Mouse (Mus musculus): ENCODE results near the gene Txnrd2. TPM values are rescaled to one million over a fixed set of nuclear protein-coding genes. Genes with fewer than 3 reads are reported as not detected.
A peak's percentile ranks its signal among the peaks of the same experiment; 100 is the strongest.

The Txnrd2 gene
- polyA plus RNA-seq, 1 experiment from 2014 or later: 24.9 TPM

- no peaks in the 10 kb centered on the region for H3K27me3 ChIP-seq (ENCODE audit: control insufficient read depth, insufficient read depth, low read length)
- H3K9me3 ChIP-seq (ENCODE audit: control insufficient read depth, low read length): no peaks in the 10 kb centered on the region
- H3K9ac ChIP-seq (replicated peaks; ENCODE audit: low read length): no peak overlapping the region
- no peak overlapping the region for H3K4me2 ChIP-seq (ENCODE audit: low read length)
- DNase-seq: no peak
- peaks cover 14% of the 10 kb centered on the region for H3K36me3 ChIP-seq (ENCODE audit: control insufficient read depth, insufficient read depth, low read length)
- H3K27ac ChIP-seq (replicated peaks; ENCODE audit: low read depth, low read length): no peak overlapping the region
- H3K4me3 ChIP-seq (replicated peaks; ENCODE audit: low read depth, low read length): no peak overlapping the region
- H3K4me1 ChIP-seq (ENCODE audit: control insufficient read depth, insufficient read depth, low read length): no peaks in the 10 kb centered on the region
- ATAC-seq (ENCODE audit: low FRiP score, low TSS enrichment): no peak
- 90% methylated on average over 4 of the region's 4 CpGs for WGBS
Measured at GRCm38 (mm10) chr16:18418756-18419602, 7.2 kb upstream of the Txnrd2 start.

- 0 out of 2 replicates have a peak, but pooled peaks cover 4% of the 10 kb centered on the region for H3K4me1 ChIP-seq (ENCODE audit: control insufficient read depth, insufficient read depth, low read length)
- H3K4me3 ChIP-seq (replicated peaks; ENCODE audit: low read depth, low read length): no peak overlapping the region
- H3K9ac ChIP-seq (replicated peaks; ENCODE audit: low read length): no peak overlapping the region
- H3K27ac ChIP-seq (replicated peaks; ENCODE audit: low read depth, low read length): no peak overlapping the region
- no peaks in the 10 kb centered on the region for H3K9me3 ChIP-seq (ENCODE audit: control insufficient read depth, low read length)
- WGBS: 85% methylated on average over 1 of the region's 1 CpGs
- no peak overlapping the region for H3K4me2 ChIP-seq (ENCODE audit: low read length)
- H3K27me3 ChIP-seq (ENCODE audit: control insufficient read depth, insufficient read depth, low read length): no peaks in the 10 kb centered on the region
- DNase-seq (no peak), ATAC-seq (ENCODE audit: low FRiP score, low TSS enrichment) (no peak)
- H3K36me3 ChIP-seq (ENCODE audit: control insufficient read depth, insufficient read depth, low read length): peaks cover 14% of the 10 kb centered on the region
Measured at GRCm38 (mm10) chr16:18419603-18420026, 6.6 kb upstream of the Txnrd2 start.

DNA sequence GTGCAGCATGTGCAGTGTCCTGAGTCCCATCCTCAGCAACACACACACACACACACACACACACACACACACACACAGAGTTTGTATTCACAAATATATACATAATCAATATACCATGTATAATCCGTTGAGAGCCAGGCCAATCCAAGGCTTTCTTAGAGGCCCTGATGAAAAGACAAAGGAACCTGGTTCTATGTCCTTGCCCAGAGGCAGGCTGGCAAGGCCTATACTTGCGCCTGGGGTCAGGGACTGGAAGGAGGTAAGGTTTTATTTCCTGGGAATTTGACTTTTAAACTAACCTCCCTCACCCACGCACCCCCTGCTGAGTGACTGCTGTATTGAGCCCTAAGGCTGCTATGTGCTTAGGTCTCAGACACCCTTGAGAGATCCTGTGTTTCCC lies 5.6 kb upstream of the Txnrd2 start:
- DNase-seq: no peak
- 63% methylated on average over 3 of the region's 3 CpGs for whole genome bisulfite sequencing

DNA sequence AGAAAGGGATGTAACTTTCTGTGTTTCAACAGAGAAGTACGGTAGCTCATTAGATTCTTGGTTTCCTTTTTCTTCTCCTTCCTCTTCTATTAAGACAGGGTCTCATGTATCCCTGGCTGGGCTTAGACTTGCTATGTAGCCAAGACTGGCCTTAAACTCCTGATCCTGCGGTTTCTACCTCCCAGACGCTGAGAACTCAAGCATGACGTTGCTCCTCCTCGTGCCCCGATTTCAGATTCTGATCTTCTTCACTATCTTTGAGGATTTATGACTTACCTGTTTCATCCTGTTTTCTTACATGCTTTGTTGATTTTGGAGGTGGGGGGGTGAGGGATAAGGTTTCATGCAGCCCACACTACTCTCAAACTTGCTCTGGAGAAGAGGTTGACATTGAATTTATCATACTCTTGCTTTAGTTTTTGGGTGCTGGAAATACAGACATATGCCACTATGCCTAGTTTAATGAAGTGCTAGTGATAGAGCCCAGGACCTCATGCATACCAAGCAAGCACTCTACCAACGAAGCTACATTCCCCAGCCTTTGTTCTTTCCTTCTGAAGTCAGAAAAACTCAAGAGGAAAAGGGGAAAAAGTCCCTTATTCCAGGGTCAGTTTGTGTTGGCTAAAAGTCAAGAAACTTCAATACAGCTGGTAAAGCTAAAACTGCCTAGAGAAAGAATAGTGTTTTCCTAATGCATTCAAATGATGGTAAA lies 2.8 kb upstream of the Txnrd2 start:
- DNase-seq (no peak), ATAC-seq (ENCODE audit: low FRiP score, low TSS enrichment) (no peak)
- no peak overlapping the region for H3K4me3 ChIP-seq (replicated peaks; ENCODE audit: low read depth, low read length)
- H3K27ac ChIP-seq (replicated peaks; ENCODE audit: low read depth, low read length): no peak overlapping the region
- no peak overlapping the region for H3K4me2 ChIP-seq (ENCODE audit: low read length)
- no peak overlapping the region for H3K9ac ChIP-seq (replicated peaks; ENCODE audit: low read length)
- H3K36me3 ChIP-seq (ENCODE audit: control insufficient read depth, insufficient read depth, low read length): peaks cover 7% of the 10 kb centered on the region
- H3K4me1 ChIP-seq (ENCODE audit: control insufficient read depth, insufficient read depth, low read length): peaks cover 22% of the 10 kb centered on the region
- WGBS: 90% methylated on average over 7 of the region's 7 CpGs
- no peaks in the 10 kb centered on the region for H3K27me3 ChIP-seq (ENCODE audit: control insufficient read depth, insufficient read depth, low read length)
- no peaks in the 10 kb centered on the region for H3K9me3 ChIP-seq (ENCODE audit: control insufficient read depth, low read length)

More for the DNA sequence above, 5.6 kb upstream of the Txnrd2 start:
- ATAC-seq (ENCODE audit: low FRiP score, low TSS enrichment): no peak
- Histone ChIP-seq H3K9ac (replicated peaks; ENCODE audit: low read length) (no peak overlapping the region), H3K4me2 (ENCODE audit: low read length) (no peak overlapping the region), H3K4me1 (ENCODE audit: control insufficient read depth, insufficient read depth, low read length) (peaks cover 12% of the 10 kb centered on the region), H3K27ac (replicated peaks; ENCODE audit: low read depth, low read length) (no peak overlapping the region), H3K4me3 (replicated peaks; ENCODE audit: low read depth, low read length) (no peak overlapping the region), H3K27me3 (ENCODE audit: control insufficient read depth, insufficient read depth, low read length) (no peaks in the 10 kb centered on the region), H3K36me3 (ENCODE audit: control insufficient read depth, insufficient read depth, low read length) (peaks cover 11% of the 10 kb centered on the region), H3K9me3 (ENCODE audit: control insufficient read depth, low read length) (no peaks in the 10 kb centered on the region)

DNA sequence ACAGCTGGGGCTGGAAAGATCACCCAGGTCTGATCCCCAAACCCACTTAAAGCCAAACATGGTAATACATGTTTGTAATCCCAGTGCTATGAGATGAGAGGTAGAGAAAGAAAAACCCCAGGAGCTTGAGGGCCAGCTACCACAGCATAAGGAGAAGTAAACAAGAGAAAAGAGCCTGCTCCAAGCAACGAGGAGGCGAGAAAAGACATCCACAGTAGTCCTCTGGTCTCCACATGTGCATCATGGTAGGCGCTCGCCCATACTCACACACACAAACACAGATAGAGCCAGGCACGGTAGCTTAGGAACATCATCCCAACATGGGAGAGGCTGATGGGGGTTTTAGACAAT lies 2.3 kb upstream of the Txnrd2 start:
- ATAC-seq (ENCODE audit: low FRiP score, low TSS enrichment) (no peak), DNase-seq (no peak)
- peaks cover 22% of the 10 kb centered on the region for H3K4me1 ChIP-seq (ENCODE audit: control insufficient read depth, insufficient read depth, low read length)
- H3K4me2 ChIP-seq (ENCODE audit: low read length): no peak overlapping the region
- no peak overlapping the region for H3K9ac ChIP-seq (replicated peaks; ENCODE audit: low read length)
- 98% methylated on average over 5 of the region's 5 CpGs for WGBS
- no peaks in the 10 kb centered on the region for H3K9me3 ChIP-seq (ENCODE audit: control insufficient read depth, low read length)
- H3K27ac ChIP-seq (replicated peaks; ENCODE audit: low read depth, low read length): no peak overlapping the region
- H3K27me3 ChIP-seq (ENCODE audit: control insufficient read depth, insufficient read depth, low read length): no peaks in the 10 kb centered on the region
- H3K4me3 ChIP-seq (replicated peaks; ENCODE audit: low read depth, low read length): no peak overlapping the region
- H3K36me3 ChIP-seq (ENCODE audit: control insufficient read depth, insufficient read depth, low read length): peaks cover 7% of the 10 kb centered on the region

GRCm38 (mm10) chr16:18424364-18425045 lies 1.7 kb upstream of the Txnrd2 start:
- WGBS: 81% methylated on average over 11 of the region's 11 CpGs
- ATAC-seq (ENCODE audit: low FRiP score, low TSS enrichment) (no peak), DNase-seq (no peak)
- no peaks in the 10 kb centered on the region for H3K27me3 ChIP-seq (ENCODE audit: control insufficient read depth, insufficient read depth, low read length)
- no peaks in the 10 kb centered on the region for H3K9me3 ChIP-seq (ENCODE audit: control insufficient read depth, low read length)
- peak overlapping the region; percentile 74 for H3K4me2 ChIP-seq (ENCODE audit: low read length)
- no peak overlapping the region for H3K9ac ChIP-seq (replicated peaks; ENCODE audit: low read length)
- H3K4me1 ChIP-seq (ENCODE audit: control insufficient read depth, insufficient read depth, low read length): peaks cover 22% of the 10 kb centered on the region
- H3K4me3 ChIP-seq (replicated peaks; ENCODE audit: low read depth, low read length): no peak overlapping the region
- no peak overlapping the region for H3K27ac ChIP-seq (replicated peaks; ENCODE audit: low read depth, low read length)
- peaks cover 7% of the 10 kb centered on the region for H3K36me3 ChIP-seq (ENCODE audit: control insufficient read depth, insufficient read depth, low read length)

DNA sequence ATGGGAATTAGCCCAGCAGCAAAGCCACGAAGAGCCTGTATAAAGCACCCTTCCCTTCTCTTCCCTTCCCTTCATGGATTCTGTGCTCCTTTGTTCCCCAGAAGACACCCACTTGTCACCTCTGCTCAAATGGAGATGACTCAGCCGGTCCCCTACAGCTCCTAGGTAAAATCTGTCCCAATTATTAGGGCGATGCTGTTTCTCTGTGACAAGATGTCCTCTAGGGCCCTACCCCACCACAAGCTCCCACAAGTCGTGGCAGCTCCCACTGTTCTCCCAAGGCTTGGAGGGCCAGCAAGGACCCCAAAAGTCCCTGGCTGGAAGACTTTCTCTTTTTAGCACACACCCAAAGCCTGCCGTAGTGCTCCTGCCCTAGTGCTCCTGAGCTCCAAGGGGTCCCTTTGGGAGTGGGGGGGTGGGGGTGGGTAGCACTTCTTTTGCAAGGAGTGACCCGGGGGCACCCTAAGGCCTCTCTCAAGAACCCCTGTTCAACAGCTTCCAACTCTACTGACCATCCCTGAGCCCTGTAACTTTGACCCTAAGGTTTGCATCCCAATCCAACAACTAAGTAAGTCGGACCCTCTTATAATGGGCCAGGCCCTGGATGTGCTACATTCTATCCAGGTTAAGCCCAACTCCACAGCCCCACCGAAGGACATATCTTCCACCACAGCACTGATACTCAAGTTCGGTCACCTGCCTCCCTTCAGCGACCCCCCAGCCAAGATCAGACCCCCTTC lies 539 bp upstream of the Txnrd2 start:
- peak overlapping the region; percentile 89 for H3K9ac ChIP-seq (replicated peaks; ENCODE audit: low read length)
- DNase-seq: no peak
- H3K27me3 ChIP-seq (ENCODE audit: control insufficient read depth, insufficient read depth, low read length): no peaks in the 10 kb centered on the region
- 26% methylated on average over 10 of the region's 10 CpGs for WGBS
- ATAC-seq (ENCODE audit: low FRiP score, low TSS enrichment): peak; percentile 55
- H3K9me3 ChIP-seq (ENCODE audit: control insufficient read depth, low read length): no peaks in the 10 kb centered on the region
- H3K4me3 ChIP-seq (replicated peaks; ENCODE audit: low read depth, low read length): peak overlapping the region; percentile 84
- peak overlapping the region; percentile 74 for H3K4me2 ChIP-seq (ENCODE audit: low read length)
- peaks cover 22% of the 10 kb centered on the region for H3K4me1 ChIP-seq (ENCODE audit: control insufficient read depth, insufficient read depth, low read length)
- H3K27ac ChIP-seq (replicated peaks; ENCODE audit: low read depth, low read length): peak overlapping the region; percentile 70; the same call in 1 of the 2 replicates
- H3K36me3 ChIP-seq (ENCODE audit: control insufficient read depth, insufficient read depth, low read length): peaks cover 7% of the 10 kb centered on the region

- WGBS: 54% methylated on average over 5 of the region's 5 CpGs
- ATAC-seq (ENCODE audit: low FRiP score, low TSS enrichment): no peak
- peaks cover 7% of the 10 kb centered on the region for H3K36me3 ChIP-seq (ENCODE audit: control insufficient read depth, insufficient read depth, low read length)
Measured at GRCm38 (mm10) chr16:18426802-18427280, 657 bp downstream of the Txnrd2 start, which contains the start of gene Comt. TSS of gene Comt (minus strand) at chr16:18426852.

More at GRCm38 (mm10) chr16:18426802-18427280, 657 bp downstream of the Txnrd2 start, which contains the start of gene Comt:
- Histone ChIP-seq H3K27me3 (ENCODE audit: control insufficient read depth, insufficient read depth, low read length) (no peaks in the 10 kb centered on the region), H3K27ac (replicated peaks; ENCODE audit: low read depth, low read length) (peak within 1 kb of the TSS; percentile 70), H3K9ac (replicated peaks; ENCODE audit: low read length) (peak within 1 kb of the TSS; percentile 89), H3K4me3 (replicated peaks; ENCODE audit: low read depth, low read length) (peak within 1 kb of the TSS; percentile 84), H3K4me1 (ENCODE audit: control insufficient read depth, insufficient read depth, low read length) (peaks cover 22% of the 10 kb centered on the region), H3K9me3 (ENCODE audit: control insufficient read depth, low read length) (no peaks in the 10 kb centered on the region), H3K4me2 (ENCODE audit: low read length) (peak within 1 kb of the TSS; percentile 74)
- DNase-seq: no peak

Data from midbrain, embryonic 14.5 days (tissue).